Mouse (Mus musculus): ENCODE results near the gene Elf3. TPM values are rescaled to one million over a fixed set of nuclear protein-coding genes. Genes with fewer than 3 reads are reported as not detected.

The Elf3 gene
- polyA plus RNA-seq, 1 experiment from 2014 or later, result 1.6 TPM

- Histone ChIP-seq H3K9ac (no peak overlapping the region), H3K4me1 (peaks cover 10% of the 10 kb centered on the region), H3K9me3 (replicated peaks) (no peaks in the 10 kb centered on the region), H3K27me3 (no peaks in the 10 kb centered on the region), H3K36me3 (no peaks in the 10 kb centered on the region), H3K4me2 (replicated peaks) (no peak overlapping the region), H3K4me3 (no peak overlapping the region), H3K27ac (no peak overlapping the region)
- 39% methylated on average over 12 of the region's 12 CpGs for WGBS
- ATAC-seq (ENCODE audit: low FRiP score), result peak; percentile 52; the same call in 1 of the 2 replicates
These were observed 53.9 kb downstream of the Elf3 start for GRCm38 (mm10) chr1:135204196-135205126.

Other genes starting within 250 kb of the Elf3 start
- 0.70 and 0.90 TPM in 2 replicates for gene Lgr6, start 153.3 kb downstream of the Elf3 start, polyA plus RNA-seq (2016; fragmentation: Nextera tagmentation; extraction: Ambion mirVana)
- 1.2 TPM in 2 replicates for gene Ptpn7, start 125.9 kb downstream of the Elf3 start, polyA plus RNA-seq (2016; fragmentation: Nextera tagmentation; extraction: Ambion mirVana)
- gene Arl8a, start 111.7 kb downstream of the Elf3 start, polyA plus RNA-seq (2016; fragmentation: Nextera tagmentation; extraction: Ambion mirVana), result 171 and 183 TPM in 2 replicates
- gene Gpr37l1, start 90.9 kb downstream of the Elf3 start, polyA plus RNA-seq (2016; fragmentation: Nextera tagmentation; extraction: Ambion mirVana), result 0.10 and 0.12 TPM in 2 replicates
- 95.6 and 101 TPM in 2 replicates for gene Rnpep, start 25.5 kb upstream of the Elf3 start, polyA plus RNA-seq (2016; fragmentation: Nextera tagmentation; extraction: Ambion mirVana)
- 141 and 147 TPM in 2 replicates for gene Timm17a, start 55.2 kb upstream of the Elf3 start, polyA plus RNA-seq (2016; fragmentation: Nextera tagmentation; extraction: Ambion mirVana)
- 0.44 and 0.94 TPM in 2 replicates for gene Lmod1, start 66.2 kb upstream of the Elf3 start, polyA plus RNA-seq (2016; fragmentation: Nextera tagmentation; extraction: Ambion mirVana)
- 64.1 and 69.8 TPM in 2 replicates for gene Shisa4, start 116.7 kb upstream of the Elf3 start, polyA plus RNA-seq (2016; fragmentation: Nextera tagmentation; extraction: Ambion mirVana)
- gene Ipo9, start 171.9 kb upstream of the Elf3 start, polyA plus RNA-seq (2016; fragmentation: Nextera tagmentation; extraction: Ambion mirVana), result 164 and 183 TPM in 2 replicates

Measured in hindbrain, embryonic 12.5 days (tissue).